Mouse (Mus musculus) heart, postnatal 14 days (tissue): ENCODE results near the gene Klra2. TPM values are rescaled to one million over a fixed set of nuclear protein-coding genes. Genes with fewer than 3 reads are reported as not detected.
"Not testable (repeated sequence)": the region's sequence is repeated elsewhere in the genome, so short reads cannot be mapped to it uniquely, and the experiment has no call there.

Experiments used
- DNase-seq, 2 experiments: peaks; one replicate each; pipeline ENCODE4 v3.0.0; 2021 to 2022
- intact Hi-C: fragments of 180-260 bp; cut with DNase I; formaldehyde crosslinking; loops from one replicate; pipeline ENCODE4 v1.15.1; 2025
- long read RNA-seq, 2 experiments: library from polyadenylated mRNA; stranded (forward); transcript quantifications; one replicate each; pipeline ENCODE4 v2.0.0; 2021
- total RNA-seq, 2 experiments: library from RNA; stranded (reverse); gene quantifications; 2 replicates each; pipeline ENCODE4 v1.2.3; 2021

Gene Klra2
- under 1 TPM in 1 of 2 experiments, not detected in 1; 0.15 TPM for total RNA-seq
- long read RNA-seq, experiment 1, result 0 reads
- long read RNA-seq, experiment 2, result 0 reads

DNA sequence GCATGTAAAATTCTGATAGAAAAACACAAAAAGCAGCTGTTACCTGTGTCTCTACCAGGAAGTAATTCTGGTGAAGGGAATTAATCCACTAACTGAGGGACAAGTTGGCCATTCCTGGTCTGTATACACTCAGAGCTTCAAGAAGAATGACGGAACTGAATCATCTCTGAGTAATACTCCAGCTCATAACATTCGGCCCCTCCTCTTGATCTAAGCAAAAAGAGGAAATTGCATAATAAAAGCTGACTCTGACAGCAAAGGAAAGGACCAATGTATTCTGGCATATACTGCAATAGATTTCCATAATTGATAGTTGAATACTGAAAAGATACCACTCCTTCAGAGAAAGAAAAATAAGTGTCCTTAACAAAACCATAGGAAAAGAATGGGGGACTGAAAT, at the start of gene Klra2:
Gene Klra2, minus strand, starts transcription at position 157 of the 400 bp plus-strand sequence.
- no peak for DNase-seq

GRCm38 (mm10) chr6:131294435-131295112, 47.4 kb upstream of the Klra2 start:
- DNase-seq, result no peak
- intact Hi-C loops, result loop anchor here (5.0 to 10.0 kb wide), 3 partner anchors 73 to 1720 kb away; partner anchors contain the start of gene Klre1

More for the DNA sequence above, at the start of gene Klra2:
- intact Hi-C loops, result no loop called here

DNA sequence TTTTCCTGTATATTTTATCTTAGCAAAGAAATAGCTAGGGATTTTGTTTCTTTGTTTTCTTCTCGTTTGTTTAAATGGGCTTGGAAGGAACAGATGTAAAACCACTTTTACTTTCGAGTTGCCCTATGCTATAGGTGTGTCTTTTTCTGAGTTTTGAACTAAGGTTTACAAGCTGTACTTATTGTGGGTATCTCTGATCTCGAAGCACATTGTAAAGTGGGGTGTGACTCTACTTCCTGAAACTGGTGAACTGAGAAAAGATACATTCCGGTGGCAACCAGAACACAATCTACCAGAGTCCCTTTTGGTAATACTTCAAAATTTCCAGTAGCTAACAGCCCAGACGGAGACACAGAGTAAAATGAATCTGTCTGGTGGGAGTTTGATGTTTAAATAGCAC, 46.8 kb upstream of the Klra2 start:
- no peak for DNase-seq
- intact Hi-C loops, result loop anchor here (5.0 to 10.0 kb wide), 3 partner anchors 73 to 1719 kb away; partner anchors contain the start of gene Klre1

GRCm38 (mm10) chr6:131292991-131293788, 46.0 kb upstream of the Klra2 start, which contains the start of gene Magohb:
TSS of gene Magohb (minus strand) at chr6:131293244.
- intact Hi-C loops, result loop anchor here (5.0 to 10.0 kb wide), 3 partner anchors 74 to 1718 kb away; partner anchors contain the start of gene Klre1
- peak; percentile 88 to 93 for DNase-seq

DNA sequence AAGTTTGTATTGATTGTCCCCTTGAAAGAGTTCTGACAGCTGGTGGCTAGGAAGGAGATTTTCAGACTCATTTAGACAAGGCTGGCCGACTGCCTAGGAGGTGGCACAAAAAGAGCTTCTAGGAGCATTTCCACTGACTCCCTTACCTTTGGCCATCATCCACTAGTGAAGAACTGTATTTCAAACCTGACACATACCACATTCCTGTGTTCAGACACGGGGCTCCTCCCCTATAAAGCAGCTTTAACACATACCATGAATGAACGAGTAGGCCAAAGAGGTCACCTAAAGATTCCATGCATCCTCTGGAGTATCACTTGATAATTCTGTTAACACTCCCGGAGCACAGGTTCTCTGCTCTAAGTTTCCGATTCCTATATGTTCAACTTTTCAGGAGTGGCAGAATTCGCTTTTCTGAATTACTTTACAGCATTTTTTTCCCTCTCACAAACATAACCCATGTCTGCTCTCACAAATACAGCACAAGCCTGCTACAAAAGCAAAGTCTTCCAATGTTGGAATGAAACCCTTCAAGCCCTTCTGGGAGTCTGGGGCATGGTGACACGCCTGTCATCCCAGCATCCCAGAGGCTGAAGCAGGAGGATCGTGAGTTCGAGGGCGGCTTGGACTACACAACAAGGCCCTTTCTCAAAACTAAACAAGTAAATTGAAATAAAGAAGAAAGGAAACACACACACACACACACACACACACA, 45.3 kb upstream of the Klra2 start:
- DNase-seq, result no peak
- intact Hi-C loops, result loop anchor here (5.0 to 10.0 kb wide), 3 partner anchors 75 to 1718 kb away; partner anchors contain the start of gene Klre1

DNA sequence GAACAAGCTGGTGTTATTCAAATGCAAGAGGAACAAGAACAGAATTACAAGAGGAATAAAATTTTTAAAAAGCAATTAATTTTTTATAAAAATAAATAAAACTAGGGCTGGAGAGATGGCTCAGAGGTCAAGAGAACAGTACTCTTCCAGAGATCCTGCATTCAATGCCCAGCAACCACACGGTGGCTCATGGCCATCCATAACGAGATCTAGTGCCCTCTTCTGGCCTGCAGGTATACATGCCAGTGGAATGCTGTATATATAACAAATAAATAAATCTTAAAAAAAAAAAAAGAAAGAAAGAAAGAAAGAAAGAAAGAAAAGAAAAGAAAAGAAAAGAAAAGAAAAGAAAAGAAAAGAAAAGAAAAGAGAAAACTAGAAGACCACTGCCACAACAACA, 43.3 kb upstream of the Klra2 start:
- peak in 1 of 2 experiments; percentile 40 for DNase-seq
- intact Hi-C loops, result loop anchor here (5.0 to 10.0 kb wide), 3 partner anchors 77 to 1716 kb away; partner anchors contain the start of gene Klre1

DNA sequence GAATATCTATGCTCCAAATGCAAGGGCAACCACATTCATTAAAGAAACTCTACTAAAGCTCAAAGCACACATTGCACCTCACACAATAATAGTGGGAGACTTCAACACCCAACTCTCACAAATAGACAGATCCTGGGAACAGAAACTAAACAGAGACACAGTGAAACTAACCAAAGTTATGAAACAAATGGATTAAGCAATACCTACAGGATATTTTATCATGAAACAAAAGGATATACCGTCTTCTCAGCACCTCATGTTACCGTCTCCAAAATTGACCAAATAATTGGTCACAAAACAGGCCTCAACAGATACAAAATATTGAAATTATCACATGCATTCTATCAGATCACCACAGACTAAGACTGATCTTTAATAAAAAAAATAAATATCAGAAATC, 31.0 kb upstream of the Klra2 start:
- intact Hi-C loops, DNase-seq: not testable (repeated sequence)

GRCm38 (mm10) chr6:131276659-131277058, 29.5 kb upstream of the Klra2 start:
- no peak for DNase-seq
- intact Hi-C loops, result no loop called here

DNA sequence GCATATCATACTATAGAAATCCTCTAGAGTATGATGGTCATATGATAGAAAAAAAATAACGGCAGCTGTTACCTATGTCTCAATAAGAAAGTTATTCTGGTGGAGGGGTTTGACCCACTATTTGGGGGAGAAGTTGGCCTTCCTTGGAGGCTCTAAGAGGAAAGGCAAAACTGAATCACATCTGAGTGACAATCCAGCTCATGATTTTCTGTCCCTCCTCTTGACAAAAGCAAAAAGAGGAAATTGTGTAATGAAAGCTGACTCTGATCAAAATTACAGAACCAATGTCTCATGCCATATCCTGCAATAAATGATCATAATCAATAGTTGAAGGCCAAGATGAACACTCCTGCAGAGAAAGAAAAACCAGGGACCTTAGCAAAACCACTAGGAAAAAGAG, 25.1 kb upstream of the Klra2 start:
- intact Hi-C loops, result no loop called here

GRCm38 (mm10) chr6:131270312-131270711, 23.1 kb upstream of the Klra2 start:
- intact Hi-C loops, result no loop called here
- no peak for DNase-seq

More for the DNA sequence above, 25.1 kb upstream of the Klra2 start:
- no peak for DNase-seq

GRCm38 (mm10) chr6:131269599-131269998, 22.4 kb upstream of the Klra2 start:
- no peak for DNase-seq
- intact Hi-C loops, result no loop called here

DNA sequence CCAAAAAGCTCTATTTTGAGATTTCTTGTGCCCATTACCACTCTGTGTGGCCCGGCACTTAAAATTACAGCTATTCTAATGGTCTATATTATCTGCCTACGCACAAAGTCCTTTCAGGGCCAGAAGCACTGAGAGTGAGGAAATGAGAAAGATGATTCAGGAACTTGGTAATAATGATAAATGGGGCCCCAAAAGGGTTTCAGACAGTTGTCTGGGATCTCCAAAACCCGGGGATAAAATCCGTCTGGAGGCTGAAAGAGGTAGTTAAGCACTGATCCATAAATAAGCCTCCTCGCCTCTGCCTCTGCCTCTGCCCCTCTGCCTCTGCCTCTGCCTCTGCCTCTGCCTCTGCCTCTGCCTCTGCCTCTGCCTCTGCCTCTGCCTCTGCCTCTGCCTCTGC, 17.0 kb upstream of the Klra2 start:
- intact Hi-C loops, result no loop called here
- no peak for DNase-seq

DNA sequence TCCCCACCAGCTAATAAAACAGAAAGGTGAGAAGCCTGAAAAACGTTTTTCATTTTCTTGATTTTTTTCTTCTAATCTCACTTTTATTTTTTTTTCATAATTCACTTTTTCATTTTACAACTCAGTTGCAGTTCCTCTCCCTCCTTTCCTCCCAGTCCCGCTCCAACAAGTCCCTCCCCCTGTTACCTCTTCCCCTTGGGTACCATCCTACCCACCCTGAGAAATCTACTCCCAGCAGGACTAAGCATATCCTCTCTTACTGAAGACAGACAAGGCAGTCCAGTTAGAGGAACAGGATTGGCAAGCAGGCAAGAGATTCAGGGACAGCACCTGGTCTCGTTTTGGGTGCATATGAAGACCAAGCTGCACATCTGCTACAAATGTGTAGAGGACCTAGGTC, 15.6 kb upstream of the Klra2 start:
- intact Hi-C loops, result no loop called here
- no peak for DNase-seq

- no peak for DNase-seq
- intact Hi-C loops, result no loop called here
Measured at GRCm38 (mm10) chr6:131262009-131262408, 14.8 kb upstream of the Klra2 start.

GRCm38 (mm10) chr6:131245081-131245480, 2.1 kb downstream of the Klra2 start:
- no peak for DNase-seq
- intact Hi-C loops, result no loop called here

Other genes starting within 250 kb of the Klra2 start
- 1 to 10 TPM; 7.2 to 8.8 TPM for gene Magohb, start 45.9 kb upstream of the Klra2 start, total RNA-seq
- gene Styk1, start 106.2 kb upstream of the Klra2 start, total RNA-seq, result under 1 TPM; 0.17 to 0.32 TPM
- gene Ybx3, start 141.1 kb upstream of the Klra2 start, total RNA-seq, result 100 to 1,000 TPM; 210 to 214 TPM
- not detected for gene 5430401F13Rik, start 239.0 kb upstream of the Klra2 start, total RNA-seq
- not detected for gene Gm6619, start 239.0 kb upstream of the Klra2 start, total RNA-seq